Mouse (Mus musculus): Measurements from ENCODE around the gene Ankrd28. TPM values are rescaled to one million over a fixed set of nuclear protein-coding genes. Genes with fewer than 3 reads are reported as not detected.
"Not testable (repeated sequence)": the region's sequence is repeated elsewhere in the genome, so short reads cannot be mapped to it uniquely, and the experiment has no call there.

The Ankrd28 gene
- polyA plus RNA-seq, 1 experiment, result 11.6 TPM

DNA sequence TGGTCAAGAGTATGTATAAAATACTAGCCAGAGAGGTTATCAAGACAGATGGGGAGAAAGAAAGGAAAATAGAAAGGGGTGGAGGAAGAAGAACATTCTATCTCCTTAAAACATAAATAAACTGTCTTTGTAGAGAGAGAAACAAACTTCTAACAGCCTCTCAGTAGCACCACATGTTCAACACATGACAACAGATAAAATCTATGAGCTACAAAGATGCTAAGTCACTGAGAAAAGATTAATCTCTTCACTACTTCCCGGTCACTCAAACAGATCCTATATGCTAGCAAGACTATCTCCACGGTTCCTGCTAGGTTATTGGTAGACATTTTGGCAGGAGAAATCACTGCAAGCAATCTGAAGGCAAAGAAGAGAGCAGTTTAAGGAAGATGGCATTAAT is 71.3 kb downstream of the Ankrd28 start:
- peaks cover 9% of the 10 kb centered on the region for H3K79me3 ChIP-seq (ENCODE audit: low read depth)
- TF ChIP-seq MAX (IDR thresholded peaks at IDR 0.05) (no peak), USF1 (IDR thresholded peaks at IDR 0.05; ENCODE audit: low read depth) (no peak), CEBPB (IDR thresholded peaks at IDR 0.05; ENCODE audit: low read depth) (no peak), MYOD1 (IDR thresholded peaks at IDR 0.05; ENCODE audit: control insufficient read depth, insufficient read length, low read depth) (no peak), FOSL1 (IDR thresholded peaks at IDR 0.05; ENCODE audit: insufficient read depth, low read length, poor library complexity, severe bottlenecking) (no peak), CTCF (IDR thresholded peaks at IDR 0.05; ENCODE audit: control insufficient read depth, insufficient read depth, insufficient read length) (no peak), MYOG (IDR thresholded peaks at IDR 0.05; ENCODE audit: control insufficient read depth, extremely low read depth, insufficient read length) (no peak)
- no peaks in the 10 kb centered on the region for H3K27me3 ChIP-seq (ENCODE audit: control insufficient read depth, insufficient read depth, insufficient read length)
- no peak overlapping the region for H3ac ChIP-seq (ENCODE audit: control insufficient read depth, insufficient read length, low read depth)
- H3K36me3 ChIP-seq (ENCODE audit: control insufficient read depth, insufficient read depth), result peaks cover 91% of the 10 kb centered on the region
- H3K4me3 ChIP-seq (ENCODE audit: insufficient read depth, poor library complexity, severe bottlenecking), result no peak overlapping the region
- H3K79me2 ChIP-seq (ENCODE audit: control insufficient read depth, insufficient read depth), result peaks cover 60% of the 10 kb centered on the region

DNA sequence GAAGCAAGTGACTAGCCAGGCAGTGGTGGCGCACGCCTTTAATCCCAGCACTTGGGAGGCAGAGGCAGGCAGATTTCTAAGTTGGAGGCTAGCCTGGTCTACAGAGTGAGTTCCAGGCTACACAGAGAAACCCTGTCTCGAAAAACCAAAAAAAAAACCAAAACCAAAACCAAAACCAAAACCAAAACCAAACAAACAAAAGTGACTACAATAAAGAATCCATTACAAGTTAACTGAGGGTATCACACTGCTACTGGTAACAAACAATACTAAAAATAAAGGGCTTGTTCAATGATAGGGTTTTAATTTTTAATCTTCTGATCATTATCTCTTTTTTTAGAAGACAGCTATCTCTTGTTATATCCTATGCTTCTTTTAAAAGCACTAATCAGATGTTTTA is 72.0 kb downstream of the Ankrd28 start:
- not testable (repeated sequence) for H3ac ChIP-seq (ENCODE audit: control insufficient read depth, insufficient read length, low read depth); H3K79me3 ChIP-seq (ENCODE audit: low read depth); H3K27me3 ChIP-seq (ENCODE audit: control insufficient read depth, insufficient read depth, insufficient read length); H3K4me3 ChIP-seq (ENCODE audit: insufficient read depth, poor library complexity, severe bottlenecking)
- H3K79me2 ChIP-seq (ENCODE audit: control insufficient read depth, insufficient read depth), result peaks cover 66% of the 10 kb centered on the region
- H3K36me3 ChIP-seq (ENCODE audit: control insufficient read depth, insufficient read depth), result peaks cover 91% of the 10 kb centered on the region

DNA sequence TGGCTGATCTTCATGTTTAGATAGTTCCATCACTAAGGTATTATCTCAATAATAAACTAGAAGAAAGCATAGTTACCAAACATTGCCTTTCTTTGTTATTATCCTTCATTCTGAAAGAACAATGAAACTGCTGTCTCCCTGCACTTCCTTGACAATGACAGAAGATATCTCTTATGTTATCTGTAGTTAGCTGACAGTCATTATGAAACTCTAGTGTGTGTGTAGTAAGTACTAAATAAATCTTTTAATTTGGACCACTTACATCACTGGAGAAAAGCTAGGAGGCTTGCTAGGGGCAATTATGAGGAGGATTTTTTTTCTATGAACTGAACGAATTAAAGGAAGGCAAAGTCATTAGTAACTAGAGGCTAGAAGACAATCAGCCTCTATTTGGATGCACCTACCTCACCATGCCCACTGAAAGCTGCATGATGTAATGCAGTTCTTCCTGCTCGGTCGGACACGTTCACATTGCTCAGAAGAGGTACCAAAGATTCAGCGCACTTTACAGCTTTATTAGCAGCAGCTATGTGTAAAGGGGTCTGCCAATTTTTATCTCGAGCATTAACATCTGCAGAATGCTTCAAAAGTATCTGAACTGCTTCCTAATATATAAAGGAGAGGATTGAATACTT is 82.1 kb downstream of the Ankrd28 start:
- Histone ChIP-seq H3K27me3 (ENCODE audit: control insufficient read depth, insufficient read depth, insufficient read length) (no peaks in the 10 kb centered on the region), H3K79me2 (ENCODE audit: control insufficient read depth, insufficient read depth) (peaks cover 32% of the 10 kb centered on the region), H3K4me3 (ENCODE audit: insufficient read depth, poor library complexity, severe bottlenecking) (no peak overlapping the region), H3K36me3 (ENCODE audit: control insufficient read depth, insufficient read depth) (peaks cover 67% of the 10 kb centered on the region), H3ac (ENCODE audit: control insufficient read depth, insufficient read length, low read depth) (no peak overlapping the region), H3K79me3 (ENCODE audit: low read depth) (peaks cover 19% of the 10 kb centered on the region)
- TF ChIP-seq MYOG (IDR thresholded peaks at IDR 0.05; ENCODE audit: control insufficient read depth, extremely low read depth, insufficient read length) (no peak), MYOD1 (IDR thresholded peaks at IDR 0.05; ENCODE audit: control insufficient read depth, insufficient read length, low read depth) (no peak), FOSL1 (IDR thresholded peaks at IDR 0.05; ENCODE audit: insufficient read depth, low read length, poor library complexity, severe bottlenecking) (no peak), USF1 (IDR thresholded peaks at IDR 0.05; ENCODE audit: low read depth) (no peak), MAX (IDR thresholded peaks at IDR 0.05) (no peak), CEBPB (IDR thresholded peaks at IDR 0.05; ENCODE audit: low read depth) (no peak), CTCF (IDR thresholded peaks at IDR 0.05; ENCODE audit: control insufficient read depth, insufficient read depth, insufficient read length) (no peak)

DNA sequence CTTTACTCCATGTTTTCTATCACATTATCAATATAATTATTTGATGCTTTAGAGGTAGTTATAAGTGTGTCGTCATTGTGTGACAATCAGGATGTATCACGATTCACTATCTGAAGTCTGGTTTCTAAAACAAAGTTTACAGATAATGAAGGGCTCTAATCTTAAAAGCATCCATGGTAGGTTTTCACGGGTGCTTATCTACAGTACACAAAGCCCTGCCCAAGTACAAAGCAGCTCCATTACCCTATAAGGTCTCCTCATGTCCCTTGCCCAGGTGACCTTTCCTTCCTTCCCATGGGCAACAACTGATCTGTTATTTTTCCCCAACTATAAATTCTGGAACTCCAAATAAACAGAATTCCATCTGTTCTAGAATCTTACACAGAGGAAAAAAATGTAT is 87.9 kb downstream of the Ankrd28 start:
- Histone ChIP-seq H3K79me3 (ENCODE audit: low read depth) (peaks cover under 1% of the 10 kb centered on the region), H3K79me2 (ENCODE audit: control insufficient read depth, insufficient read depth) (no peaks in the 10 kb centered on the region), H3K4me3 (ENCODE audit: insufficient read depth, poor library complexity, severe bottlenecking) (no peak overlapping the region), H3K36me3 (ENCODE audit: control insufficient read depth, insufficient read depth) (peaks cover 90% of the 10 kb centered on the region), H3K27me3 (ENCODE audit: control insufficient read depth, insufficient read depth, insufficient read length) (no peaks in the 10 kb centered on the region), H3ac (ENCODE audit: control insufficient read depth, insufficient read length, low read depth) (no peak overlapping the region)
- TF ChIP-seq CEBPB (IDR thresholded peaks at IDR 0.05; ENCODE audit: low read depth) (no peak), MAX (IDR thresholded peaks at IDR 0.05) (no peak), USF1 (IDR thresholded peaks at IDR 0.05; ENCODE audit: low read depth) (no peak), MYOD1 (IDR thresholded peaks at IDR 0.05; ENCODE audit: control insufficient read depth, insufficient read length, low read depth) (no peak), CTCF (IDR thresholded peaks at IDR 0.05; ENCODE audit: control insufficient read depth, insufficient read depth, insufficient read length) (no peak), MYOG (IDR thresholded peaks at IDR 0.05; ENCODE audit: control insufficient read depth, extremely low read depth, insufficient read length) (no peak), FOSL1 (IDR thresholded peaks at IDR 0.05; ENCODE audit: insufficient read depth, low read length, poor library complexity, severe bottlenecking) (no peak)

DNA sequence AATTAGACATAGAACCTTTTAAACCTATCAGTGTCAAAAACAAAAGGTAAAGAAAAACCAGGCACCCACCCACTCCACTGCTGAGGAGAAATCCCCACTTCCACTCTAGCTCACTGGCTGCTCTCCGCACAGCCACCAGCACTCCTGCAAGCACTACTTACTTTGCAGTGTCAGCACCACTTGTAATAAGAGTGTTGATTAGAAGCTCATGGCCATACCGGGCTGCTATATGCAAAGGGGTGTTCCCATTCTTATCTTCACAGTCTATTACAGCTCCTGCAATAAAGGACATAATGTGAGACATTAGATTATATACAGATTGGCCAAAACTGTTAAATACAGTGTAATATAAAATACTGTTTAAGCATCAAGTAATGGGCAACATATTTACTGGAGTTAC is 95.6 kb downstream of the Ankrd28 start:
- H3K79me3 ChIP-seq (ENCODE audit: low read depth), result peaks cover 2% of the 10 kb centered on the region
- H3K27me3 ChIP-seq (ENCODE audit: control insufficient read depth, insufficient read depth, insufficient read length), result no peaks in the 10 kb centered on the region
- TF ChIP-seq USF1 (IDR thresholded peaks at IDR 0.05; ENCODE audit: low read depth) (no peak), MYOD1 (IDR thresholded peaks at IDR 0.05; ENCODE audit: control insufficient read depth, insufficient read length, low read depth) (no peak), MAX (IDR thresholded peaks at IDR 0.05) (no peak), MYOG (IDR thresholded peaks at IDR 0.05; ENCODE audit: control insufficient read depth, extremely low read depth, insufficient read length) (no peak), FOSL1 (IDR thresholded peaks at IDR 0.05; ENCODE audit: insufficient read depth, low read length, poor library complexity, severe bottlenecking) (no peak), CTCF (IDR thresholded peaks at IDR 0.05; ENCODE audit: control insufficient read depth, insufficient read depth, insufficient read length) (no peak), CEBPB (IDR thresholded peaks at IDR 0.05; ENCODE audit: low read depth) (no peak)
- no peaks in the 10 kb centered on the region for H3K79me2 ChIP-seq (ENCODE audit: control insufficient read depth, insufficient read depth)
- H3K4me3 ChIP-seq (ENCODE audit: insufficient read depth, poor library complexity, severe bottlenecking), result no peak overlapping the region
- peaks cover 82% of the 10 kb centered on the region for H3K36me3 ChIP-seq (ENCODE audit: control insufficient read depth, insufficient read depth)
- H3ac ChIP-seq (ENCODE audit: control insufficient read depth, insufficient read length, low read depth), result no peak overlapping the region

DNA sequence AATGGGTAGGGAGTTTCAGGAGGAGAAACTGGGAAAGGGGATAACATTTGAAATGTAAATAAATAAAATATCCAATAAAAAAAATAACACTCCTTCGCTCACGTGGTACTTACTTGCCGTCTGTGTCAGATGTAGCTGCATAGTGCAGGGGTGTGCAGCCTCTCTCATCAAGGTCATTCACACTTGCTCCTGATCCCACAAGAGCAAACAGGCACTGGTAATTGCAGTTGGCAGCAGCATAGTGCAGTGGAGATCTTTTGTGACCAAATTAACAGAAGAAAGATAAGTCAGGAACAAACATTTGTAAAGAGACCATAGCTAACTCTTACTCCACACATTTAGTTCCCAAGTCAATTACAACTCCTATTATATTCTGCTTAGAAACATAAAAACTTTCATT is 102.9 kb downstream of the Ankrd28 start:
- Histone ChIP-seq H3K4me3 (ENCODE audit: insufficient read depth, poor library complexity, severe bottlenecking) (no peak overlapping the region), H3K79me3 (ENCODE audit: low read depth) (no peaks in the 10 kb centered on the region), H3K27me3 (ENCODE audit: control insufficient read depth, insufficient read depth, insufficient read length) (no peaks in the 10 kb centered on the region), H3K79me2 (ENCODE audit: control insufficient read depth, insufficient read depth) (peaks cover 33% of the 10 kb centered on the region), H3K36me3 (ENCODE audit: control insufficient read depth, insufficient read depth) (peaks cover 74% of the 10 kb centered on the region), H3ac (ENCODE audit: control insufficient read depth, insufficient read length, low read depth) (no peak overlapping the region)
- TF ChIP-seq USF1 (IDR thresholded peaks at IDR 0.05; ENCODE audit: low read depth) (no peak), MYOD1 (IDR thresholded peaks at IDR 0.05; ENCODE audit: control insufficient read depth, insufficient read length, low read depth) (no peak), FOSL1 (IDR thresholded peaks at IDR 0.05; ENCODE audit: insufficient read depth, low read length, poor library complexity, severe bottlenecking) (no peak)
